Mouse (Mus musculus) left cerebral cortex, postnatal 10 days (tissue): ENCODE results near the gene Slc6a15. TPM values are rescaled to one million over a fixed set of nuclear protein-coding genes. Genes with fewer than 3 reads are reported as not detected.
A peak's percentile ranks its signal among the peaks of the same experiment; 100 is the strongest.

Experiments used
- DNase-seq, 2 experiments: peaks; one replicate each; pipeline ENCODE4 v3.0.0; 2021 to 2022; ENCODE audit warnings: low spot score in 2 of 2, mixed read lengths in 1 of 2; ENCODE audit errors: extremely low spot score in 1 of 2
- intact Hi-C: fragments of 180-260 bp; cut with DNase I; formaldehyde crosslinking; loops from one replicate; pipeline ENCODE4 v1.15.1; 2025
- total RNA-seq, 2 experiments: library from RNA; stranded (reverse); gene quantifications; 2 replicates each; pipeline ENCODE4 v1.2.3; 2021

Gene Slc6a15
- 100 to 1,000 TPM; 112 to 121 TPM for total RNA-seq

GRCm38 (mm10) chr10:103367371-103368295 lies at the start of gene Slc6a15:
Gene Slc6a15 (plus strand): TSS chr10:103367783.
- intact Hi-C loops, result no loop called here
- DNase-seq, result peak; percentile 50 to 65

DNA sequence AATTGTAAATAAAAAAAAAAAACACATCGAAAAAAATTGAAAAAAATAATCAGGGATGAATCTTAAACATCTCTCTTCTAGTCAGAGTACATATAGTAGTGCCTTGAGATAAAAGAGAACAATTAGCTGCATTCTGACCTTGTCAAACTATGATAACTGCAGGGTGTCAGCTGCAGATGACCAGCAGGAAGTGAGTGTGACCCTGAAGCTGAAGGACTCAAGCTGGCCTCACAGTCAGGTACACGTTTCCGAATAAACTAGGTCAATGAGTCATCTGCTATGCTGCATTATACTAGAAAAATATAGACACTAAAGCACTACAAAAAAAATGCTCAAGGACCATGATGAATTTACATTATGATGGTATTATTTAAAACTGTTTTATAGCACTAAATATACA lies 45.6 kb upstream of the Slc6a15 start:
- intact Hi-C loops, result no loop called here
- DNase-seq, result no peak

DNA sequence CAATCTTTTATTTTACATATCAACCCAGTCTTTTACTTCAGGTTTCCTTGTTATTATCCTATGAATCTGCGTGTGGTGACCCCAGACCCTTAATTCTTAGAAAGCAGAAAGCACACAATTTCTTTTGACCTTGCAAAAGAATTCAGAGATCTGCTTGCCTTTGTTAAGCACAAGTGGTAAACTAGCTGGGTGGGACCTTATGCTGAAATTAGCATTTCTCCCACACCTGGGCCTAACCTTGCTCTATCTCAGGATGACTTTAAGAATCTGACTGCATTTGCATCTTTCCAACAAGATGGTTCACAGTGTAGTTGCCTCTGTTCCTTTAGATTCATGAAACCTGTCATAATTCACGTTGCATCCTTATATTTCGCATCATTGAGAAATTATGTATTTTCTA lies 44.2 kb upstream of the Slc6a15 start:
- DNase-seq, result no peak
- intact Hi-C loops, result no loop called here

DNA sequence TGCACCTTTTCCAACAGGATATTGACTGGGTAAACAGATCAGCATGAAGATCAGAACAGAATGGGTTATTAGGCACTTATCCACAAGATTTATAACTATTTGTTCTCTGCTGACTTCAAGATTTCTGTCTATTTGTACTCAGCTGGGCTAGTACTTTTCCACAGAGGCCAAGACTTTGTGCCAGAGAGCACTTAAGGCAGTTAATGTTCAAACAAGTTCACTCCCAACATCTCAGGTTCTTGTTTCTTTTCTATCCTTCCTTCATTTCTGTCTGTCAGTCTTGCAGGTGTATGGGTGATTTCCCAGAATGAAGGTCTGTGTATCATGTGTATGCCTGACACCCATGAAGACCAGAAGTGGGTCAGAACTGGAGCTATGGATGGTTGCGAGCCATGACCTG lies 33.3 kb upstream of the Slc6a15 start:
- no peak for DNase-seq
- intact Hi-C loops, result no loop called here

GRCm38 (mm10) chr10:103339928-103340327 lies 27.7 kb upstream of the Slc6a15 start:
- intact Hi-C loops, result no loop called here

DNA sequence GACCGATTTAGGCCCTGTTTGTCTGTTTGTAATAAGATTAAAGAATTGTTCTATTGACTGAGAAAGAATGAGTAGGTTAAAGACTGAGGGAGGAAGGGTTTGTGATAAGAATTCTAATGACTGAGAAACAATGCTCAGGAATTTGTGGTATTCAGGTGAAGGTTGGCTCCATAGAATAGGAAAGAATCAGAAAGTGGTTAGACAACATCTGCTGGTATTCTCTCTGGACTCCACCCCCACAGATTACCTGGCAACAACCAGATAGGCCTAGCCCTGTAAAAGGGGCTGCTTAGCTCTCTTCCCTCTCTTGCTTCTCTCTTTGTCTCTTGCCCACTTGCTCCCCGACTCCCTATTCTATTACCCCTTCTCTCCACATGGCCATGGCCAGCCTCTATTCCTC lies 20.8 kb upstream of the Slc6a15 start:
- intact Hi-C loops, result no loop called here
- DNase-seq, result no peak

More at GRCm38 (mm10) chr10:103339928-103340327, 27.7 kb upstream of the Slc6a15 start:
- peak in 1 of 2 experiments; percentile 15 for DNase-seq

DNA sequence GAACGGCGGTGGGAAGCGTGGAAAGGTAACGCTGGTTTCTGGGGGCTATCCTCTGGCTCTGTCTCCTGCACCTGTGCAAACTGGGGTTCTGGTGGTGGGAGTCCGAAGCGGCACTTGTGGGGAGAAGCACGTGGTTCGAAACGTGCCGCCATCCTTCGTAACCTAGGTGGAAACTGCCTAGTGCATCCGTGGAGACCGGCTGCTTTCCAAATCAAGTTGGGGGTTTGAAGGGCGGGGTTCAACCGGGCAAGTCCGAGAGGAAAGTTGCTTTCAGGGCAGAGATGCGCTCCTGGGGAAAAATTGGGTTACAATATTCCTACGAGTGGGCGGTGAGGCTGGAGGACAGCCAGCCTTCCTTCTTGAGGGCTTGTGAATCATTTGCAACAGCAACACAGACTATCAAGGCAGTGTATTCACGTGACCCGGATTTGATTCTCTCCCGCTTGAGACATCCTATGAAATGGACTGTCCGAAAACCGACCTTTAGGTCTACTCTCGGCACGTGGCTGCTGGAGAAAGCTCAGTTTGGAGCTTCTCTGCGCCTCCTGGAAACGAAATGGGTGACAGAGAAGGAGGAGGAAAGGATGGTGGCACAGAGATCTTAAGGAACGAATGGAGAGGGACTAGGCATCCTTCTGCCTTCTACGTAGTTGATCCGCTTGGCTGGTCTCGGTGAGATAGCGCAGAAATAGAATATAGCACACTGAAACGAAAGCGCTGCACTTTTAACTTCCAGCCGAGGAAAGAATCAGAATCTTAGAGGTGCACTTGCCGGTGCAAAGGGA lies 905 bp downstream of the Slc6a15 start:
- intact Hi-C loops, result no loop called here
- peak; percentile 56 to 65 for DNase-seq

- intact Hi-C loops, result no loop called here
- peak; percentile 56 to 68 for DNase-seq
Measured at GRCm38 (mm10) chr10:103369081-103369420, 1.5 kb downstream of the Slc6a15 start.

DNA sequence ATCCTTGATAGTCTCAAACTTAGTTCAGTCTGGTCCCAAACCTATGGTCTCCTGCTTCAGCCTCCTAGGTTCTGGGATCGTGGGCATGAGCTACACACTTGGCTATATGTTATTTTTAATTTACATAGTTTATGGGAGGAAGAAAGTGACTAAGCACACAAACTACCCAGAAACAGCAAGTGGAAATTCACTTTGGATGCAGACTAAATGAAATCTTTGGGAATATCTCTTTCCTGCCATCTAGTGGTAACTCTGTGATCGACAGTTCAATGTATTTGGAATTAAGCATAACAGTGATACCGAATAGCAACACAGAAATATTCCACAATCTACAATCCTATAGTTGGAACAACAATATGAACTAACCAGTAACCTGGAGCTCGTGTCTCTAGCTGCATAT lies 34.6 kb downstream of the Slc6a15 start:
- DNase-seq, result peak in 1 of 2 experiments; percentile 63
- intact Hi-C loops, result loop anchor here (2.0 kb wide), 1 partner anchor 147 kb away; no protein-coding TSS in a partner anchor

DNA sequence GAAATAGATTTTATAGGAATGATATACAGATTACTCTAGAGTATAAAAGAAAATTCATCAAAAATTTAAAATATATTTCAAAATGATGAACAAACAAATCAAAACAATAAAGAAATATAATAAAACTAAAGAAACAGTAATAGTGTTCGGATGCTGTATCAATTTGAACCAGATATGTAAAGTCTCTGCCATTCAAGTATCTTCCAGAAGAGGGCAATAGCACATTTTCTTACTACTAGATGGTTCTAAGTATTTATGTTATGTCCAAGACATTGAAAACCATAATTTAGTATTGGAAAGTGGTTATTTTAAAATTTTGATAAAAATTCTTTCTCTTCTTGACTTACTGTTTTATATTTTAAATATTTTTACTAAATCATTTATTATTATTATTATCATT lies 60.1 kb downstream of the Slc6a15 start:
- intact Hi-C loops, result no loop called here
- no peak for DNase-seq

DNA sequence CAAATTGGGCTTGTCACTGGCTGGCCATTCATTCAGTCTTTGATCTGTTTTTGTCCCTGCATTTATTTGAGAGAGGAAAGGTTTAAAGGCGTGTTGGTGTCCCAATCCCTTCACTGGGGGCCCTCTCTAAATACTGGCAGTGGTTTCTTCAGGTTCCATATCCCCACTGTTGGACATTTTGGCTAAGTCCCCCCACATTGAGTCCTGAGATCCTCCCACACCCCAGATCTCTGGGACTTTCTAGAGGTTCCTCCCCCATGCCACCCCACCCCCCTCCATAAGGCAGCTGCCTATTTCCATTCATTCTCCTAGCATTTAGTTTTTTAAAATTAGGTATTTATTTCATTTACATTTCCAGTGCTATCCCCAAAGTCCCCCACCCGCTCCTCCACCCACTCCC lies 75.0 kb downstream of the Slc6a15 start:
- intact Hi-C loops, result loop anchor here (5.0 kb wide), 1 partner anchor 340 kb away; no protein-coding TSS in a partner anchor
- DNase-seq, result no peak

GRCm38 (mm10) chr10:103443070-103443469 lies 75.5 kb downstream of the Slc6a15 start:
- peak in 1 of 2 experiments; percentile 77 for DNase-seq
- intact Hi-C loops, result loop anchor here (5.0 kb wide), 1 partner anchor 339 kb away; no protein-coding TSS in a partner anchor

DNA sequence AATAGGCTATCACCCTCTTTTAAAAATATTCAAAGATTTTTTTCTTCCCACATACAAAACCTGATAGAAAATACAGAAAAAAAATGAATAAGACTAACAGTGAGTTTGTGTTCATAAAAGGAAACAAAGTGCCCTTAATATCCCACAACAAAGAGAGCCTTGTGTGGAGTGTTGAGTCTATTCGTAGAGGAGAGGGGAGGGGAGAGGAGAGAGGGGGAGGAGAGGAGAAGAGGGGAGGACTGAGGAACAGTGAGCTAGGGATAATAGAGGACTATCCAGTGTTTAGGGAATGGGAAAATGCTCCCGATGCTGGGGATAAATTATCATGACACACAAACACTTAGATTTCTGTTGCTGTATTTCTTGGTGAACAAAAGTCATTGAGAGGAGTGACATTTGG lies 80.8 kb downstream of the Slc6a15 start:
- DNase-seq, result no peak
- intact Hi-C loops, result no loop called here

DNA sequence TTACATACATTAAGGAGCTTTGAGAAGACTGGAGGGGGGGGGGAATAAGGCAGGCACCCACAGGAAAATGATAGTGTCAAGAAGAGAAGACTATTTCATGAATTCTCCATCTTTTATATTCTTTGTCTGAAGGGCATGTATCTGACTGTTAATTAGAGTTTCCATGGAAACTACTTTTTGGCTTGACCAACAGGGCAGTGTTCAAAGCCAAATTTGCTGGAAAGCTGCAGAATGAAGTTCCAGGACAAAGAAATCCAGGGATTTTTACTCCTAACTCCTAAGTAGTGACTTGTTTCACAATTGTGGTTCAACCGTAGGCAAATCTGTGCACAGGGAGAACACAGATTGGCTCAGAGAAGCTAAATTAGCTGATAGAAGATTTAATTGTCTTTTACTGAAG lies 90.3 kb downstream of the Slc6a15 start:
- intact Hi-C loops, result no loop called here
- peak in 1 of 2 experiments; percentile 2 for DNase-seq

Other genes with a start within 250 kb of the Slc6a15 start
- 1 to 10 TPM; 2.7 to 3.8 TPM for gene Lrriq1, start 131.5 kb upstream of the Slc6a15 start, total RNA-seq